Mouse (Mus musculus): ENCODE data around the gene Upk1b. TPM values are rescaled to one million over a fixed set of nuclear protein-coding genes. Genes with fewer than 3 reads are reported as not detected.
A peak's percentile ranks its signal among the peaks of the same experiment; 100 is the strongest.

The Upk1b gene
- polyA plus RNA-seq, 1 experiment from 2014 or later: 1.6 TPM

DNA sequence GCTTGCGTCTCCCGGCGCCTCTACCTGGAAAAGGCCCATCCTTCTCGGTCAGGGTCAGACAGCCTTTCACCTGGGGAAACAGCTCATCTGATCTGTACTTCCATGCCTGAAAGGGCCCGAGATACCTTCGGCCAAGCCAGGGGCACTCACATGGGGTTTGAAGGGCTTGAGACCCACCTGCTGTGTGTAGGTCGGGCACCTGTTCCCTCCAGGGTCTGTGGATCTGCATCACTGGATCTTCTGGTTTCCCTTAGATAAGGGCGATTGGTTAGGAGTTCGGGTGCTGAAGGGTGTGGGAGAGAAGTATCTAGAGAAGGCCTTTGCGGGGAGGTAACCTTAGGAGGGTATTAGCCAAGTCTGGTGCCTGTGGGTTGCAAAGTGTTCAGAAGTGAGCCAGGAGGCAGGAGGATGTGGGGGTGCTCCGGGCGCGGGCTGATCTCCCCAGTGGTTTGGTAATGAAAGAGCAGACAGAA, 57.4 kb downstream of the Upk1b start:
- Histone ChIP-seq H3K4me3 (ENCODE audit: low read depth, low read length) (peak overlapping the region; percentile 78), H3K4me1 (replicated peaks; ENCODE audit: control insufficient read depth, insufficient read depth, low read length) (no peaks in the 10 kb centered on the region), H3K9me3 (ENCODE audit: control insufficient read depth, low read length) (no peaks in the 10 kb centered on the region), H3K36me3 (ENCODE audit: control insufficient read depth, insufficient read depth, low read length) (no peaks in the 10 kb centered on the region), H3K4me2 (ENCODE audit: low read depth, low read length, severe bottlenecking) (peak overlapping the region; percentile 88), H3K27me3 (ENCODE audit: control insufficient read depth, insufficient read depth, low read length) (no peaks in the 10 kb centered on the region; the same call in 1 of the 2 replicates), H3K9ac (ENCODE audit: low read length) (peak overlapping the region; percentile 78), H3K27ac (ENCODE audit: low read depth, low read length) (peak overlapping the region; percentile 50)
- 0% methylated on average over 13 of the region's 13 CpGs for WGBS
- DNase-seq (ENCODE audit: low spot score) (peak; percentile 75), ATAC-seq (replicated peaks; ENCODE audit: low FRiP score) (peak; percentile 82)

DNA sequence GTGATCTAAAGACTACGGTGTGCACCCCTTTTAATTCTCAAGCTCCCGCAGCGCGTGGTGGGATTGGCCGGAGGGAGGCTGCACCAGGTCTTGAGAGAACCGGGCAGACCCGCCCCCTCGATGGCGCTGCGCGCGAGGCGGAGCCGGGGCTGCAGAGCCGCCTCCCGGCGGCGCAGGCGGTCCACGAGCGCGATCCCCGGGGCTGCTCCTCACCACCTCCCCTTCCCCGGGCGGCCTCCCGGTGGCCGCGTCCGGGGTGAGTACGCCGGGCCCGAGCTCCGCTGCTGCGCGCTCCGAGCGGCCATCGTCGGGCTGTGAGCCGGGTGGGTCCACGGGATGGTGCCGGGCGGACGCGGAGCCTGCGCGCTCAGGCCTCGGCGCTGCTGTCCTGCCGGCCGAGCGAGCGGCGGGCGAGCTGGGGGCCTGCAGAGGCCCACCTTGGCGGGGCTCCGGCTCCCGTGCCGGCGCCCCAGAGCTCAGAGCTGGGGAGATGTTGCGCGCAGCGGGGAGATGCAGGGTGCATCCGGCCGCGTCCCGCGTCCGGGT, 57.9 kb downstream of the Upk1b start, which contains the start of gene B4galt4:
Gene B4galt4 (plus strand): TSS at position 152 of the 546 bp plus-strand sequence.
- DNase-seq (ENCODE audit: low spot score) (peak; percentile 87), ATAC-seq (replicated peaks; ENCODE audit: low FRiP score) (peak; percentile 94)
- peak within 1 kb of the TSS; percentile 78 for H3K4me3 ChIP-seq (ENCODE audit: low read depth, low read length)
- no peaks in the 10 kb centered on the region; the same call in 1 of the 2 replicates for H3K27me3 ChIP-seq (ENCODE audit: control insufficient read depth, insufficient read depth, low read length)
- peak within 1 kb of the TSS; percentile 88 for H3K4me2 ChIP-seq (ENCODE audit: low read depth, low read length, severe bottlenecking)
- no peaks in the 10 kb centered on the region for H3K9me3 ChIP-seq (ENCODE audit: control insufficient read depth, low read length)
- no peaks in the 10 kb centered on the region for H3K4me1 ChIP-seq (replicated peaks; ENCODE audit: control insufficient read depth, insufficient read depth, low read length)
- WGBS: 0% methylated on average over 66 of the region's 69 CpGs
- H3K9ac ChIP-seq (ENCODE audit: low read length): peak within 1 kb of the TSS; percentile 78
- no peaks in the 10 kb centered on the region for H3K36me3 ChIP-seq (ENCODE audit: control insufficient read depth, insufficient read depth, low read length)
- peak within 1 kb of the TSS; percentile 50 for H3K27ac ChIP-seq (ENCODE audit: low read depth, low read length)

DNA sequence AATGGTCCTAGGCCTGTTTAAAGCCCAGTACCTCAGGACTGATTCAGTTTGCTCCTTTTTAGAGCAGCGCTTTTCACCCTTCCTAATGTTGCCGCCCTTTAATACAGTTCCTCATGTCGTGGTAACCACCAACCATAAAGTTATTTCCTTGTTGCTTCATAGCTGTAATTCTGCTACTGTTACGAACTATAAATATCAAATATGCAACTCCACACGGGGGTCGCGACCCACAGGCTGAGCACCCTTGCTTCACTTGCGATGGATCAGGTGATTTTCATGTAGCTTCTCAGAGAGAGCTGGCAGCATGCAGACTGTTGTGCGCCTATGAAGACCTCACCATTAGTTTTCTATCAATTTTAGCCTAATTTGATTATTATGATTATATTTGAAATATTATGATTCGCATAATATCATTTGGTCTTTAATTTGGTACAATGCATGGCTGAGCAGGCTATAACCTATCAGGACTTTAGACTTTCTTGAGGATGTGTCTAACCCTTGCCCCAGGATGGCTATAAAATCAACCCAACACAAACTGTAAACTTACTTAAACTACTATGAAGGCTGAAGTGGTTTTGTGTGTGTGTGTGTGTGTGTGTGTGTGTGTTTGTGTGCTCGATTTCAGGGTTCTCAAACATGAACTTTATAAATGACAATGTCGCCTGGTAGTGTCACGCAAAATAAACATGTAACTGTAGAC, 58.8 kb downstream of the Upk1b start:
- H3K27ac ChIP-seq (ENCODE audit: low read depth, low read length): no peak overlapping the region
- no peaks in the 10 kb centered on the region for H3K36me3 ChIP-seq (ENCODE audit: control insufficient read depth, insufficient read depth, low read length)
- no peaks in the 10 kb centered on the region for H3K4me1 ChIP-seq (replicated peaks; ENCODE audit: control insufficient read depth, insufficient read depth, low read length)
- WGBS: 87% methylated on average over 13 of the region's 13 CpGs
- no peaks in the 10 kb centered on the region for H3K9me3 ChIP-seq (ENCODE audit: control insufficient read depth, low read length)
- peak overlapping the region; percentile 88; the same call in 1 of the 2 replicates for H3K4me2 ChIP-seq (ENCODE audit: low read depth, low read length, severe bottlenecking)
- H3K4me3 ChIP-seq (ENCODE audit: low read depth, low read length): no peak overlapping the region
- no peak overlapping the region for H3K9ac ChIP-seq (ENCODE audit: low read length)
- ATAC-seq (replicated peaks; ENCODE audit: low FRiP score): no peak; the same call in 1 of the 2 replicates
- no peak for DNase-seq (ENCODE audit: low spot score)
- H3K27me3 ChIP-seq (ENCODE audit: control insufficient read depth, insufficient read depth, low read length): no peaks in the 10 kb centered on the region; the same call in 1 of the 2 replicates

DNA sequence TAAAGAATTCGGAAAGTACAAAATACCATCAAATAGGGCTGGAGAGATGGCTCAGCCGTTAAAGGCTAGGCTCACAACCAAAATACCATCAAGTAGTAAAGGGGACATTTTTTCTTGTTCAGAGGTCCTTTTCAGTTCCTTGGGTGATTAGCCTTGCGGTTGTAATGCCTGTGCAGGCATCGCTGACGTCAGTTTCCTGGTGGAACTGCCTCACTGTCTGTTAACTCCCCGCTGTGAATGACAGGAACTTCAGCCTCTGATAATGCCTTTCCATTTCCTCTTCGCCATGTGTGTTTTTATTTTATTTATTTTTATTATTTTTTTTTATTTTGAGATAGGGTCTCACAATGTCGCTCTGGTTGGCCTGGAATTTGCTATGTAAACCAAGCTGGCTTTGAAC, 69.2 kb downstream of the Upk1b start:
- Histone ChIP-seq H3K4me1 (replicated peaks; ENCODE audit: control insufficient read depth, insufficient read depth, low read length) (no peaks in the 10 kb centered on the region), H3K27ac (ENCODE audit: low read depth, low read length) (no peak overlapping the region), H3K9me3 (ENCODE audit: control insufficient read depth, low read length) (no peaks in the 10 kb centered on the region), H3K9ac (ENCODE audit: low read length) (no peak overlapping the region), H3K4me2 (ENCODE audit: low read depth, low read length, severe bottlenecking) (no peak overlapping the region), H3K4me3 (ENCODE audit: low read depth, low read length) (no peak overlapping the region), H3K36me3 (ENCODE audit: control insufficient read depth, insufficient read depth, low read length) (no peaks in the 10 kb centered on the region), H3K27me3 (ENCODE audit: control insufficient read depth, insufficient read depth, low read length) (no peaks in the 10 kb centered on the region)
- DNase-seq (ENCODE audit: low spot score) (no peak), ATAC-seq (replicated peaks; ENCODE audit: low FRiP score) (no peak)
- WGBS: 71% methylated on average over 8 of the region's 8 CpGs

DNA sequence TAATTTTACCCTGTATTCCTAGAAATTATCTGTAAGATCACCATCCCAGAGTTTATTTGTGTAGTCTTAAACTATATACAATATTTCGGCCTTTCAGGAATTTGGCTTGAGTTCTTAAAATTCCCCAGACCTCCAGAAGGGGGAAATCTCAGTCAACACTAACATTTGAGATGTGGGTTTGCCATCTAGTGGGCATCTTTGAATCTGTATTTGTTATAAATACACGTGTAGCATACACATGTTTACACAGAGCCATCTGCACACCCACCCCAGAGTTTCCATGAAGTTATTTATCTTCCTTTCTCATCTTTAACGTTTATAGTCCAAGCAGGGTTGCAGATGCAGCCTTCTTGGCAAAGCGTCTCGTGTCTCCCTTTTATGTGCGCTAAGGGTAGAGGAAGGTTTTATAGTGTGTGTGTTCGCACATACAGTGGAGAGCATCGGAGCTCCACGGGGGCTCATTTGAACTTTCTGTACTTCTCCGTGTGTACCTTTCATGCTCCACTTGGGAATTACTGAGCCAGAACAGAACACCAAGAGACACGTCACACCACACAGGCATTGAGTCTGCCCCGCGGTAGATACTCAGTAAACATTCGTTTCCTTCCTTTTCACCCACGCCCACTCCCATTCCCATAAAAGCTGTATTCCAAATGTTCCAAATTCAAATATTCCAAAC, 70.4 kb downstream of the Upk1b start:
- WGBS: 73% methylated on average over 15 of the region's 15 CpGs
- H3K4me1 ChIP-seq (replicated peaks; ENCODE audit: control insufficient read depth, insufficient read depth, low read length): no peaks in the 10 kb centered on the region
- ATAC-seq (replicated peaks; ENCODE audit: low FRiP score) (no peak), DNase-seq (ENCODE audit: low spot score) (no peak)
- H3K9ac ChIP-seq (ENCODE audit: low read length): no peak overlapping the region
- no peak overlapping the region for H3K4me3 ChIP-seq (ENCODE audit: low read depth, low read length)
- H3K9me3 ChIP-seq (ENCODE audit: control insufficient read depth, low read length): no peaks in the 10 kb centered on the region
- no peak overlapping the region for H3K27ac ChIP-seq (ENCODE audit: low read depth, low read length)
- H3K36me3 ChIP-seq (ENCODE audit: control insufficient read depth, insufficient read depth, low read length): no peaks in the 10 kb centered on the region
- H3K27me3 ChIP-seq (ENCODE audit: control insufficient read depth, insufficient read depth, low read length): no peaks in the 10 kb centered on the region
- no peak overlapping the region for H3K4me2 ChIP-seq (ENCODE audit: low read depth, low read length, severe bottlenecking)

DNA sequence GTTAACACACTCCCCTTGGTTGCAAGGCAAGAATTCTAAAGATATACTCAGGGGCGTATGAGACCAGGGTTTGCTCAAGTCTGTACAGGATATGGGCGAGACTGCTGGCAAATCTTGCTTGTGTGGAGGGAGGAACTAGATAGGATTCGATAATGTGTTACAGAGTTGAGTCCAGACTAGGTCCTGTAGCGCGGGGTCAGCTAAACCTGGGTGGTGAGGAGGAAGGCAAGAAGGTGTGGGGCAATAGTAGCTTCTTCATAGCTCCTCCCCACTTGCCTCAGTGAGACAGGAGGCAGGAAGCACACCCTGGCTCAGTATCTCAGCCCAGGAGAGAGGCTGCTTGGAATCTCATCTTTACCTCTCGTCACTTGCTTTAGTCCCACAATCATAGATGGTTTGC, 71.0 kb downstream of the Upk1b start:
- no peaks in the 10 kb centered on the region for H3K9me3 ChIP-seq (ENCODE audit: control insufficient read depth, low read length)
- H3K4me1 ChIP-seq (replicated peaks; ENCODE audit: control insufficient read depth, insufficient read depth, low read length): no peaks in the 10 kb centered on the region
- no peak overlapping the region for H3K4me3 ChIP-seq (ENCODE audit: low read depth, low read length)
- ATAC-seq (replicated peaks; ENCODE audit: low FRiP score) (no peak), DNase-seq (ENCODE audit: low spot score) (no peak)
- H3K27ac ChIP-seq (ENCODE audit: low read depth, low read length): no peak overlapping the region
- no peak overlapping the region for H3K4me2 ChIP-seq (ENCODE audit: low read depth, low read length, severe bottlenecking)
- no peaks in the 10 kb centered on the region for H3K36me3 ChIP-seq (ENCODE audit: control insufficient read depth, insufficient read depth, low read length)
- H3K9ac ChIP-seq (ENCODE audit: low read length): no peak overlapping the region
- 91% methylated on average over 6 of the region's 6 CpGs for WGBS
- H3K27me3 ChIP-seq (ENCODE audit: control insufficient read depth, insufficient read depth, low read length): no peaks in the 10 kb centered on the region

DNA sequence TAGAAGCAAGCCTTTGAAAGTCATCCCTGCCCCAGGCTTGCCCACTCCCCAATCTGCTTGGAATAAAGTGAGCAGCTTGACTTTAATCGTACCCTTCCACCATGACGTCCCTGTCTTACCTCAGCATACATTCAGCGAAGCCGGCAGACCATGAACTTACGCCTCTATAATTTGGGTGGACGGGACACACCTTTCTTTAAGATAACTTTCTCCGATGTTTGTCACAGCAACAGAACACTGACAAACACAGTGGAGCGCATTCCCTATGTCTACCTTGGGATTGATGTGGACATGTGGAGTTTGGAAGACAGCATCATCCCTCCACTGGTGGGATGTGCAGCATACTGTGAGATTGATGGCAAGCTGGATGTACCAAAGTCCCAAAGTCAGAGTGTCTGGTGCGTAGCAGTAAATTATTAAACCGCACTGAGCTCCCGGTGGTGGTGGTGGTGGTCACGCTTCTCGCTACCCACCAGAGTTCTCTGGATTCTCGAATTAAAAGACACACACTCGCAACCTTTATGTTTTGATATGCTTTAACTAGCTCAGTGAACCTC, 71.5 kb downstream of the Upk1b start:
- Histone ChIP-seq H3K27ac (ENCODE audit: low read depth, low read length) (no peak overlapping the region), H3K36me3 (ENCODE audit: control insufficient read depth, insufficient read depth, low read length) (no peaks in the 10 kb centered on the region), H3K4me1 (replicated peaks; ENCODE audit: control insufficient read depth, insufficient read depth, low read length) (no peaks in the 10 kb centered on the region), H3K4me2 (ENCODE audit: low read depth, low read length, severe bottlenecking) (no peak overlapping the region), H3K9me3 (ENCODE audit: control insufficient read depth, low read length) (no peaks in the 10 kb centered on the region), H3K4me3 (ENCODE audit: low read depth, low read length) (no peak overlapping the region), H3K27me3 (ENCODE audit: control insufficient read depth, insufficient read depth, low read length) (no peaks in the 10 kb centered on the region), H3K9ac (ENCODE audit: low read length) (no peak overlapping the region)
- whole genome bisulfite sequencing: 94% methylated on average over 15 of the region's 15 CpGs
- DNase-seq (ENCODE audit: low spot score): no peak
- no peak for ATAC-seq (replicated peaks; ENCODE audit: low FRiP score)

DNA sequence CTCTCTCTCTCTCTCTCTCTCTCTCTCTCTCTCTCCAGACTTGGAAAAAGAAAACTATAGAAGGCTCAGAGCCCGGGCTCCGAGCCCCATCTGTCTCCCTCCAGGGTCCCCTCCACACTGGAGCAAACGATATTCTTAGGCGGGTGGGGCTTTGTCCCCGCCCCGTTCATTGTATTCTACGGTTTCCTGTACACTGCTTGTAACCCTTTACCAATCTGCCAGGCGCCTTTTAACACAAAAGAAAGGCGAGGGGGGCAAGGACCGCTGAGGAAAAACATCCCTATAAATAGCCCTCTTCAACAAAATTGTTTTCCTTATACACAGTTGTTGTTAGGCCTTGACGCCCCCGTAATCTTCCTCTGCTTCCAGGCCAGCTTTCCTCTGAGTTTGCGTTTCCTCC, 75.2 kb downstream of the Upk1b start:
- Histone ChIP-seq H3K4me2 (ENCODE audit: low read depth, low read length, severe bottlenecking) (no peak overlapping the region), H3K27ac (ENCODE audit: low read depth, low read length) (no peak overlapping the region), H3K27me3 (ENCODE audit: control insufficient read depth, insufficient read depth, low read length) (no peaks in the 10 kb centered on the region), H3K4me1 (replicated peaks; ENCODE audit: control insufficient read depth, insufficient read depth, low read length) (no peaks in the 10 kb centered on the region), H3K9me3 (ENCODE audit: control insufficient read depth, low read length) (no peaks in the 10 kb centered on the region), H3K9ac (ENCODE audit: low read length) (no peak overlapping the region), H3K36me3 (ENCODE audit: control insufficient read depth, insufficient read depth, low read length) (no peaks in the 10 kb centered on the region), H3K4me3 (ENCODE audit: low read depth, low read length) (no peak overlapping the region)
- 67% methylated on average over 13 of the region's 13 CpGs for WGBS
- ATAC-seq (replicated peaks; ENCODE audit: low FRiP score) (no peak), DNase-seq (ENCODE audit: low spot score) (no peak)

All from forebrain, embryonic 11.5 days (tissue).